Mouse (Mus musculus) neural tube, embryonic 11.5 days (tissue): Measurements from ENCODE around the gene Spen. TPM values are rescaled to one million over a fixed set of nuclear protein-coding genes. Genes with fewer than 3 reads are reported as not detected.

ENCODE experiments used
- ATAC-seq: fragments of 200-750 bp; cut with Nextera tagmentation; 2 replicates; pipeline ENCODE4 v1.8.0; 2017; ENCODE audit warnings: moderate number of reproducible peaks, mild to moderate bottlenecking, moderate TSS enrichment, moderate library complexity; ENCODE audit not compliant: insufficient read depth, low FRiP score, low TSS enrichment
- DNase-seq: peaks from one replicate; pipeline ENCODE4 v3.0.0-alpha.2; 2015; ENCODE audit warnings: low spot score
- H3K27ac ChIP-seq: fragments of 300-500 bp; sonication (generic); 2 replicates; pipeline ENCODE4 v1.5.1; 2014; ENCODE audit warnings: low read depth, mild to moderate bottlenecking, low read length
- H3K27me3 ChIP-seq: fragments of 300-500 bp; sonication (generic); 2 replicates; pipeline ENCODE4 v1.6.1; 2014; ENCODE audit warnings: mild to moderate bottlenecking, low read length, mixed read lengths; ENCODE audit not compliant: control insufficient read depth, insufficient read depth
- H3K36me3 ChIP-seq: fragments of 300-500 bp; sonication (generic); 2 replicates; pipeline ENCODE4 v1.6.1; 2014; ENCODE audit warnings: mild to moderate bottlenecking, low read length, moderate library complexity, mixed read lengths; ENCODE audit not compliant: control insufficient read depth, insufficient read depth
- H3K4me1 ChIP-seq: fragments of 300-500 bp; sonication (generic); 2 replicates; pipeline ENCODE4 v1.6.1; 2014; ENCODE audit warnings: low read length, mixed read lengths; ENCODE audit not compliant: control insufficient read depth, insufficient read depth
- H3K4me2 ChIP-seq: fragments of 300-500 bp; sonication (generic); 2 replicates; pipeline ENCODE4 v1.6.1; 2014; ENCODE audit warnings: low read depth, mild to moderate bottlenecking, moderate library complexity
- H3K4me3 ChIP-seq: fragments of 300-500 bp; sonication (generic); 2 replicates; pipeline ENCODE4 v1.5.1; 2014; ENCODE audit warnings: low read depth, low read length
- H3K9ac ChIP-seq: fragments of 300-500 bp; sonication (generic); 2 replicates; pipeline ENCODE4 v1.6.1; 2014; ENCODE audit warnings: mild to moderate bottlenecking, low read length
- H3K9me3 ChIP-seq: fragments of 300-500 bp; sonication (generic); 2 replicates; pipeline ENCODE4 v1.6.1; 2016; ENCODE audit warnings: low read length; ENCODE audit not compliant: control insufficient read depth
- WGBS: fragments of 180-500 bp; shearing (Covaris S2); extraction: QIAGEN DNeasy Blood & Tissue Kit; methylation state at CpG from one replicate; pipeline ENCODE4 v1.1.7; 2014; 5-methylcytosine and 5-hydroxymethylcytosine counted together
- polyA plus RNA-seq: library from polyadenylated mRNA; unstranded; fragments of >200 nt; fragmentation: Nextera tagmentation; extraction: Ambion mirVana; gene quantifications from 2 replicates; pipeline ENCODE4 v1.2.1, GENCODE M21; 2014

The Spen gene
- polyA plus RNA-seq, 1 experiment from 2014 or later, result 16.2 TPM

DNA sequence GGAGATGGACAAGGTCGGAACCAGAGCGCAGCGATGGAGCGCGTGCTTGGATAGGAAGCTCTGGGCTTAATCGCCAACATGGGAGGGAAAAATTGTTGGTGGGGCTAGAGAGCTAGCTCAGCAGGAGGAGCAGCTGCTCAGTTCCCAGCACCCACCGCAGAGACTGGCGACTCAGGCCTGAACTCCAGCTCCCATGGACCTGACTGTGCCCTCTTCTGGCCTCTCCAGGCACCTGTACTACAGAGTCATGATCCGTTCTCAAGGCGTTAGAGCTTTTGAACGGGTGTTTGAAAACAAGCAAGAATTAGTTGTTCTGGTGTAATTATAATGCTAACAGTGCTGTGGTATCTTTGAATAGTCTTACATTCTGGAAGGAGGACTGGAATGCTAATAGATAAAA is 9.5 kb downstream of the Spen start:
- H3K27me3 ChIP-seq, result no peaks in the 10 kb centered on the region
- 87% methylated on average over 11 of the region's 11 CpGs for WGBS

DNA sequence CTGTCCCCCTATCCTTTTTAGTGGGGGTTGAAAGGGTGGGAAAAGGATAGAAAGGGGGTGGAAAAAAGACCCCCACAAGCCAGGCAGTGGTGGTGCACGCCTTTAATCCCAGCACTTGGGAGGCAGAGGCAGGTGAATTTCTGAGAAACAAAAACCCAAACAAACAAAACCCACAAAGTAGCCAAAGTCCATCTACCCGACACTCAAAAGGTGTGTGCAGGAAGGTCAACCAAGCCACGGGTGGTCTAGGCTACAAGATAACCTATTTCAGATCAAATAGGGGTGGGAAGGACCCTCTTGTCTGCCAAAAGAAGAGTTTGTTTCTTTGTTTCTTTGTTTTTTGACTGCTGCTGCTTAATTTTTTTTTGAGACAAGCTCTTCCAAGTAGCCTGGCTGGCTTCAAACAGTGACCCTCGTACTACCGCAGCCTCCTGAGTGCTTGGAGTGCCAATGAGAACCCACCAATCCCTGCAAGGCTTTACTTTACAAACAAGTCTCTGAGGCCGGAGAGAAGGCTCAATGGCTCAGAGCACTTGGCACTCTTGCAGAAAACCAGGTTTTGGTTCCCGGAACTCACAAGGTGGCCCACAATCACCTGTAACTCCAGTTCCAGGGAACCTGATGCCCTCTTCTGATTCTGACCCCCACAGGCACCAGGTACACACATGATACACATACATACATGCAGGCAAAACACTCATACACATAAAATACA is 11.3 kb downstream of the Spen start:
- ATAC-seq (no peak), DNase-seq (no peak)
- no peaks in the 10 kb centered on the region for H3K4me1 ChIP-seq
- H3K27ac ChIP-seq, result no peak overlapping the region
- no peak overlapping the region for H3K9ac ChIP-seq
- H3K4me3 ChIP-seq, result no peak overlapping the region
- no peak overlapping the region for H3K4me2 ChIP-seq
- H3K36me3 ChIP-seq, result no peaks in the 10 kb centered on the region; the same call in 1 of the 2 replicates
- WGBS, result 84% methylated on average over 7 of the region's 7 CpGs
- no peaks in the 10 kb centered on the region for H3K27me3 ChIP-seq
- no peaks in the 10 kb centered on the region for H3K9me3 ChIP-seq

More for the DNA sequence above, 9.5 kb downstream of the Spen start:
- Histone ChIP-seq H3K4me3 (no peak overlapping the region), H3K9ac (no peak overlapping the region), H3K27ac (no peak overlapping the region), H3K9me3 (no peaks in the 10 kb centered on the region), H3K4me1 (no peaks in the 10 kb centered on the region; the same call in 1 of the 2 replicates), H3K36me3 (no peaks in the 10 kb centered on the region; the same call in 1 of the 2 replicates), H3K4me2 (no peak overlapping the region)
- ATAC-seq (no peak), DNase-seq (no peak)

DNA sequence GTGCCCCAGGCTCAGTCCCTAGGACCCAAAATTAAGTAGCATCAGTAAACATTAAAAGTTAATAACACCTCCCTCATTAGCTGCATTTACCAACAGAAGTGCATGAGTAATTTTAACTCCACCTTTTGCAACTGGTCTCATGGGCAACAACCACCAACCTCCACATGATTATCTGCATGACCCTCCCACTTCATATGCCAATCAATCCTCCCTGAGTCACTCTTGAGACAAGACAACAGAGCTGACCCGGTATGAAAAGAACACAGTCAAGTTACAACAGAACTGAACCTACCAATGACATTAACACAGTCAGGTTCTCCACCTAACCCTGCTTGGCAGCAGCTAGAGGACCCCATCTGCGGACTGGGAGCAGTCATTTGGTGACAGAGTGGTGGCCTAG is 12.5 kb downstream of the Spen start:
- WGBS, result 76% methylated on average over 2 of the region's 2 CpGs
- Histone ChIP-seq H3K27me3 (no peaks in the 10 kb centered on the region), H3K4me2 (no peak overlapping the region), H3K9me3 (no peaks in the 10 kb centered on the region), H3K36me3 (peaks cover 10% of the 10 kb centered on the region), H3K27ac (no peak overlapping the region), H3K9ac (no peak overlapping the region), H3K4me3 (no peak overlapping the region), H3K4me1 (no peaks in the 10 kb centered on the region)
- no peak for DNase-seq
- ATAC-seq, result no peak

DNA sequence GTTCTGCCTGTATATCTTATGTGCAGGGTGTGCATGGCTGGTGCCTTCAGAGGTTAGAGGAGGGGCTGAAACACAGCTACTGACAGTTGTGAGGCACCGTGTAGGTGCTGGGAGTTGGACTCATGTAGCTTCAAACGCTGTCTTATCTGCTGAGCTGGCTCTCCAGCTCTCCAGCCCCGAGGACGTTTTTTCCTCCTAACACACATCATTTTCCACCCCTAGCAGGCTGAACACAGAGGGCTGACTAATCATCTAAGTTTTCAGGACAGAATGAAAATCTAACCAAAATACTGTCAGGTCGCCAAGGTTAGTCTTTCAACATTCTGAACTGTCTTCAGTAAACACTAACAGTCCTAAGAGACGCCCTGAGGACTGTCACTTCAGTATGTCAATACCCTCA is 13.7 kb downstream of the Spen start:
- no peak overlapping the region for H3K27ac ChIP-seq
- H3K4me2 ChIP-seq, result no peak overlapping the region
- H3K36me3 ChIP-seq, result peaks cover 12% of the 10 kb centered on the region
- DNase-seq, result no peak
- H3K27me3 ChIP-seq, result no peaks in the 10 kb centered on the region
- no peak overlapping the region for H3K9ac ChIP-seq
- WGBS, result 81% methylated on average over 6 of the region's 6 CpGs
- no peaks in the 10 kb centered on the region for H3K9me3 ChIP-seq
- ATAC-seq, result no peak
- no peak overlapping the region for H3K4me3 ChIP-seq
- no peaks in the 10 kb centered on the region for H3K4me1 ChIP-seq

DNA sequence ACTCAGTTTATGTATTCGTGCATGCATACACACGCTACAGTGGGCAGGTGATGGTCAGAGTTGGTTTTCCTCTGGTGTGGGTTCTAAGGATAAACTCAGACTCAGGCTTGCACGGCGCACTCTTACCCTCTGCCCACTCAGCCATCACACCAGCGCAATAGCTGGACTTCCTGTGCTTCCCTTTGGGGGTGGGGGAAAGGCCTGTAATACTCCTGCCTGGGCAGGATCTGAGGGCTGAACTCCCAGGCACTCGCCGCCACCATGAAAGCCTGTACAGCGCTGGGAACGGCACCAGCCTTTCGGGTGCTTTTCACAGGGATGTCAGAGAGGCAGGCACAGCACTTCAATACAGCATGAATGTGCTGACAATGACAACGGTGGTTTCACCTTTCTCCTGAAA is 15.3 kb downstream of the Spen start:
- Histone ChIP-seq H3K4me1 (no peaks in the 10 kb centered on the region), H3K4me3 (no peak overlapping the region), H3K4me2 (no peak overlapping the region), H3K27ac (no peak overlapping the region), H3K36me3 (peaks cover 13% of the 10 kb centered on the region), H3K9me3 (no peaks in the 10 kb centered on the region), H3K9ac (no peak overlapping the region), H3K27me3 (no peaks in the 10 kb centered on the region)
- WGBS, result 88% methylated on average over 11 of the region's 11 CpGs
- ATAC-seq (no peak), DNase-seq (no peak)

DNA sequence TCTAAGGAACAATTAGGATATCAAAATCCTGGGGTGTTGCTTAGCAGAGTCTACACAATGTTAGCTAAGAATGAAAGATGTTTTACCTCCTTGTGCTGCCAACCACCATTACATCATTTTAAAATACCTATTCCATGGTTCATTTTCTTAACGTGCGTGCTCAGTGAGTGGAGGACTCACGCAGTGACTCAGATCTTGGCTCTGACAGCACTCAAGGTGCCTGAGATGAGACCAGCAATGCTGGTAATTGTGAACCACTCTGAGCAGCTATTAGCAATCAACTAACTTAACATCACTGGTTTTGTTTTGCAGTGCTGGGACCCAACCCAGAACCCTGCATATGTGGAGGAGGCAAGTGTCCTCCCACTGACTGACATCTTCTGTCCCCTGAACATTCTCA is 20.0 kb downstream of the Spen start:
- Histone ChIP-seq H3K4me2 (no peak overlapping the region), H3K27ac (no peak overlapping the region), H3K36me3 (peaks cover 17% of the 10 kb centered on the region), H3K27me3 (no peaks in the 10 kb centered on the region), H3K9me3 (no peaks in the 10 kb centered on the region), H3K4me3 (no peak overlapping the region), H3K4me1 (no peaks in the 10 kb centered on the region), H3K9ac (no peak overlapping the region)
- WGBS, result 95% methylated on average over 3 of the region's 3 CpGs
- ATAC-seq, result no peak
- no peak for DNase-seq

DNA sequence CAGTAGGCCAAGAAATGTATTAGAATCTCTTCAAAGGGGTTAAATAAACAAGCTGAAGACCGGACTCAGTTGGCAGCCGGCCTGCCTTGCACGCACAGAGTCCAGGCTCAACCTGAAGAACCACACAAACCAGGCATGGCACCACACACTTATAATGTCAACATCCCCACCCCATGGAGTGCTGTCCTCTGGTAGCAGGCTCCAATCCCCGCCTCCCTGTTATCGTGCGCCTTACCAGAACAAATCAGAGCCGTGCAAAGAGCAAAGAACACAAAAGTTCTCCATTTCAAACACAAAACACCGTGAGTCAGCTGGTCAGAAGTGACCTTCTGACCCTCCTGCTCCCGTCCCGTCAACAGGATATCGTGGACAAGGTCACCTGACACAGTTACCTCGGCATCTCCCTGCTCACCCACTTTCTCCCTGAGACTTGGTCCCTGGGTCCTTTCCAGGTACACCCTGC is 24.2 kb downstream of the Spen start:
- WGBS, result 67% methylated on average over 12 of the region's 12 CpGs
- peaks cover 4% of the 10 kb centered on the region; the same call in 1 of the 2 replicates for H3K36me3 ChIP-seq

DNA sequence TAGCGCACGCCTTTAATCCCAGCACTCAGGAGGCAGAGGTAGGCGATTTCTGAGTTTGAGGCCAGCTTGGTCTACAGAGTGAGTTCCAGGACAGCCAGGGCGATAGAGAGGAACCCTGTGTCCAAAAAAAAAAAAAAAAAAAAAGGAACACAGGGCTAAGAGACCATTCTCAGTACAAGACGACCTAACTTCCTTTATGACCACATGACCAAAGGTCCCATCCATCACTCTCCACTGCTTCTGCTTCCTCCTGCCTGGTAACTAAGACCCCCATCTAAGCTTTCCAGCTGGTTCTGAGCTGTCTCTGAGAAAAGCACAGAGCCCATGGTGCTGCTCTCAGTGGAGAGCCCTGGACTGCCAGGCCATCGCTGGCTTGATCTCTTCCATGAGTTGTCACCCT is 26.3 kb downstream of the Spen start:
- Histone ChIP-seq H3K27ac (no peak overlapping the region), H3K36me3 (peaks cover 4% of the 10 kb centered on the region; the same call in 1 of the 2 replicates), H3K4me3 (no peak overlapping the region), H3K4me1 (no peaks in the 10 kb centered on the region), H3K27me3 (no peaks in the 10 kb centered on the region), H3K9ac (no peak overlapping the region), H3K4me2 (no peak overlapping the region), H3K9me3 (no peaks in the 10 kb centered on the region)
- no peak for ATAC-seq
- WGBS, result 70% methylated on average over 6 of the region's 6 CpGs
- no peak for DNase-seq

More for the DNA sequence above, 24.2 kb downstream of the Spen start:
- H3K9me3 ChIP-seq, result no peaks in the 10 kb centered on the region
- no peak overlapping the region for H3K9ac ChIP-seq
- ATAC-seq (no peak), DNase-seq (no peak)
- no peaks in the 10 kb centered on the region for H3K4me1 ChIP-seq
- no peak overlapping the region for H3K27ac ChIP-seq
- no peak overlapping the region for H3K4me2 ChIP-seq
- no peak overlapping the region for H3K4me3 ChIP-seq
- H3K27me3 ChIP-seq, result no peaks in the 10 kb centered on the region

DNA sequence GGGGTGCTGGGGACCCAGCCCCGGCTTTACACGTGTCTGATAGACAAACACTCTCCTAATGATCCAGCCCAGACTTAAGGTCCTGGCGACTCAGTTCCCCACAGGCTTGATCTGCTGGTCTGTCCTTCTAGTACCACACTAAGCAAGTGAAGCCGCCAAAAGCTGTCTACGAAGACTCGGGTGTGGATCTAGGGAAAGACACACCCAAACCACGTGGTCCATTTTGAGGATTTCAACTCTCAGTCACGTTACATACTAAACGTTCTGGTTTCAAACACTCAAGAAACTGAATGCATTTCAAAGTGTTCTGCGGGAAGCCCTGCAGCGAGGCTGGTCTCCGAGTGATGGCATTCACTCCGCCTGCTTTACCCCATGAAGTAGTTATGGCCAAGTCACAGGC is 27.9 kb downstream of the Spen start:
- DNase-seq (no peak), ATAC-seq (no peak)
- Histone ChIP-seq H3K27me3 (no peaks in the 10 kb centered on the region), H3K9ac (no peak overlapping the region), H3K27ac (no peak overlapping the region), H3K36me3 (no peaks in the 10 kb centered on the region), H3K4me1 (no peaks in the 10 kb centered on the region), H3K4me2 (no peak overlapping the region), H3K4me3 (no peak overlapping the region), H3K9me3 (no peaks in the 10 kb centered on the region)
- WGBS, result 88% methylated on average over 13 of the region's 13 CpGs
